Mouse (Mus musculus) heart, adult 18-20 months (tissue): ENCODE data around the gene 0610010F05Rik. TPM values are rescaled to one million over a fixed set of nuclear protein-coding genes. Genes with fewer than 3 reads are reported as not detected.

Experiments used
- DNase-seq, 2 experiments: peaks; one replicate each; pipeline ENCODE4 v3.0.0; 2021 to 2022; ENCODE audit warnings: mixed read lengths in 1 of 2
- total RNA-seq, 2 experiments: library from RNA; stranded (reverse); gene quantifications; 2 replicates each; pipeline ENCODE4 v1.2.3; 2021

0610010F05Rik gene
- total RNA-seq, 2 experiments from 2014 or later: 8.9 to 9.7 TPM

DNA sequence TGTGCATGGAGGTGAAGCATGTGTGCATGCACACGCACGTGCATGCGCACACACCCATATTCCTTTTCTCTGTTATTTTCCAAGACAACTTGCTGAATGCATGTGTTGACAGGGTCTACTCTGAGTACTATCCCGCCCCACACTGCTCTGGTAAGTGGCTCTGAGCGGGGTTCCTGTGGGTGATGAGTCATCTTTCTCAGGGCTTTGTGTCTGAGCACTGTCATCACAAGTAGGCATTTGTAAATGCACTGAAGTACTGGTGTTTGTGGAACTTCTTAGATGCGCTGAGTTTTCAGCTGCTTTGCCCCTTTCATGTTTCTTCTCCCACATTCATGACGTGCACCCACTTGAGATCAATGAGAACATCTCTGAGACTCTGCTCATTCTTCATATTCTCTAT, 63.3 kb downstream of the 0610010F05Rik start:
- no peak for DNase-seq

GRCm38 (mm10) chr11:23565761-23566160, 67.7 kb downstream of the 0610010F05Rik start:
- peak; percentile 42 to 88 for DNase-seq

GRCm38 (mm10) chr11:23557039-23557630, 76.3 kb downstream of the 0610010F05Rik start:
- DNase-seq: no peak

DNA sequence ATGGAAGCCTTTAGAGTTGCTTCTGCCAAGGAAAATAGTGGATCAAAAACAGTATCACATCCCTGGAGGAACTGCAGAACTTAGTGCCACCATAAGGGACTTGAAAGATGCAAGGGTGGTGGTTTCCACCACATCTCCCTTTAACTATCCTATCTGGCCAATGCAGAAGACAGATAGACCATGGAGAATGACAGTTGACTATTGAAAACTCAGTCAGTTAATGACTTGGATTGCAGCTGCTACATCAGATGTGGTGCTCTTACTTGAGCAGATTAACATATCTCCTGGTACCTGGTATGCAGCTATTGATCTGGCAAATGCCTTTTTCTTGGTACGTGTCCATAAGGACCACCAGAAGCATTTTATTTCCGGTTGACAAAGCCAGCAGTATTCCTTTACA, 96.0 kb downstream of the 0610010F05Rik start:
- DNase-seq: no peak

- DNase-seq: no peak
Measured at GRCm38 (mm10) chr11:23520473-23521205, 112.8 kb downstream of the 0610010F05Rik start, which contains the start of gene 1700093K21Rik. Gene 1700093K21Rik, minus strand, starts transcription at chr11:23521155.

DNA sequence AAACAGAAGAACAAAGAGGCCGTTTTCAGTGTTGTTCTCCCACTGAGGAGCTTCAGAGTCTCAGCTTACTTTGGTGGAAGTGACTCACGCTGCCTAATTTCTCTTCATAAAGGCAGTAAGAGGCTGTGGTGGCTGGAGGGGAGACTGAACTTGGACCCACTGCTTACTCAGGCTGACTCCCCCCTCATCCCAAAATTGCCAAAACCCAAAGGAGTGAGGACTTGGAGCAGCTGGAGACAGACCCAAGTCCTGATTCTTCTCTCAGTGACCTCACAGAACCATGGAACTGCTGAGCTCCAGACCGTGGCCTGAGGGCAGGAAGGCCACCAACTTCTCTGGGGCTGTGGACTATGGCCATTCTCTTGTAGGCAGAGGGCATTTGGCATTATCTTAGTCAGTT, 114.5 kb downstream of the 0610010F05Rik start:
- no peak for DNase-seq

DNA sequence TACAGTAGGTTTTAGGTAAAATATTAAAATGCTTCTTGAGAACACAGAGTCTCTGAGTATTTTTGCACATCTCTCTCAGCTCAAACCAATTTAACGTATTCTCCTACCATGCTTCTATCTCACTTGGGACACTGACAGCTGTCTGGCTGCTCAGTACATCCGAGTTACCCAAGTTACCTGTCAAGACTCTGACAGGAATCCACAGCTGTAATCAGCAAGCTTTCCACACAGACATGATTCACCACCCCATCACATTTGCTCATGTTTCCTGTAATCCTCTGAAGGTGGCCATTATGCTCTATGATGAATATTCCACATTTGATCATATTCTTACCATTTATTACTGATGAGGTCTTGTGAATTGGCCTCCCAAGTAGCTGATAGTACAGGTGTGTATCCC, 118.1 kb downstream of the 0610010F05Rik start:
- DNase-seq: no peak

Other genes starting within 250 kb of the 0610010F05Rik start
- gene Ahsa2, start 135.6 kb downstream of the 0610010F05Rik start, total RNA-seq: 10 to 100 TPM; 68.5 to 76.0 TPM
- gene 1700093K21Rik, start 112.5 kb downstream of the 0610010F05Rik start, total RNA-seq: not detected
- gene Pus10, start 32.0 kb upstream of the 0610010F05Rik start, total RNA-seq: 10 to 100 TPM in 1 of 2 experiments, 1 to 10 TPM in 1; 8.8 to 11.0 TPM
- gene Pex13, start 32.3 kb upstream of the 0610010F05Rik start, total RNA-seq: 10 to 100 TPM; 29.7 to 36.9 TPM
- 1 to 10 TPM; 5.7 to 7.7 TPM for gene Rel, start 137.3 kb upstream of the 0610010F05Rik start, total RNA-seq